Mouse (Mus musculus) right cerebral cortex, postnatal 25 days (tissue): ENCODE measurements around the gene Map2k3.

Experiments used
- DNase-seq: peaks from one replicate; pipeline ENCODE4 v3.0.0; 2022

The Map2k3 gene

GRCm38 (mm10) chr11:60927264-60927663 is 4.6 kb upstream of the Map2k3 start:
- peak; percentile 84 for DNase-seq

GRCm38 (mm10) chr11:60930724-60931281 is 1.0 kb upstream of the Map2k3 start:
- DNase-seq, result no peak

GRCm38 (mm10) chr11:60931282-60931868 is 458 bp upstream of the Map2k3 start:
- DNase-seq, result no peak

GRCm38 (mm10) chr11:60932503-60933020 is 729 bp downstream of the Map2k3 start:
- no peak for DNase-seq

- DNase-seq, result no peak
These were observed 1.5 kb downstream of the Map2k3 start for GRCm38 (mm10) chr11:60933178-60933930.

- DNase-seq, result no peak
These were observed 3.0 kb downstream of the Map2k3 start for GRCm38 (mm10) chr11:60934795-60935194.

GRCm38 (mm10) chr11:60935326-60935974 is 3.6 kb downstream of the Map2k3 start:
- DNase-seq, result peak; percentile 55

- DNase-seq, result no peak
These were observed 4.1 kb downstream of the Map2k3 start for GRCm38 (mm10) chr11:60935975-60936373.

- DNase-seq, result no peak
These were observed 5.8 kb downstream of the Map2k3 start for GRCm38 (mm10) chr11:60937611-60938010.

- DNase-seq, result no peak
These were observed 7.7 kb downstream of the Map2k3 start for GRCm38 (mm10) chr11:60939487-60939886.

GRCm38 (mm10) chr11:60940501-60940900 is 8.7 kb downstream of the Map2k3 start:
- DNase-seq, result no peak

GRCm38 (mm10) chr11:60941370-60941769 is 9.5 kb downstream of the Map2k3 start:
- DNase-seq, result no peak

- no peak for DNase-seq
These were observed 10.6 kb downstream of the Map2k3 start for GRCm38 (mm10) chr11:60942263-60943015.

- no peak for DNase-seq
These were observed 13.2 kb downstream of the Map2k3 start for GRCm38 (mm10) chr11:60945003-60945402.

GRCm38 (mm10) chr11:60951896-60952295 is 20.1 kb downstream of the Map2k3 start:
- DNase-seq, result no peak

GRCm38 (mm10) chr11:60952362-60952761 is 20.5 kb downstream of the Map2k3 start:
- DNase-seq, result no peak

- no peak for DNase-seq
These were observed 21.2 kb downstream of the Map2k3 start for GRCm38 (mm10) chr11:60952986-60953385.

GRCm38 (mm10) chr11:60953803-60954202 is 22.0 kb downstream of the Map2k3 start:
- DNase-seq, result peak; percentile 78

- no peak for DNase-seq
These were observed 22.6 kb downstream of the Map2k3 start for GRCm38 (mm10) chr11:60954255-60955104.

- DNase-seq, result no peak
These were observed 24.0 kb downstream of the Map2k3 start for GRCm38 (mm10) chr11:60955621-60956383.

- DNase-seq, result no peak
These were observed 27.1 kb downstream of the Map2k3 start for GRCm38 (mm10) chr11:60958948-60959347.
